Mouse (Mus musculus) embryonic facial prominence, embryonic 15.5 days (tissue): ENCODE data around the gene Hspb9. TPM values are rescaled to one million over a fixed set of nuclear protein-coding genes. Genes with fewer than 3 reads are reported as not detected.

Experiments used
- ATAC-seq: fragments of 200-750 bp; cut with Nextera tagmentation; 2 replicates; pipeline ENCODE4 v1.8.0; 2017; ENCODE audit warnings: low read depth, moderate TSS enrichment; ENCODE audit not compliant: insufficient number of reproducible peaks, low FRiP score, low TSS enrichment
- H3K27ac ChIP-seq: fragments of 300-500 bp; sonication (generic); replicated peaks from 2 replicates; pipeline ENCODE4 v1.5.1; 2015; ENCODE audit warnings: mild to moderate bottlenecking, inconsistent platforms
- H3K27me3 ChIP-seq: fragments of 300-500 bp; sonication (generic); 2 replicates; pipeline ENCODE4 v1.6.1; 2015; ENCODE audit warnings: inconsistent platforms
- H3K36me3 ChIP-seq: fragments of 300-500 bp; sonication (generic); 2 replicates; pipeline ENCODE4 v1.6.1; 2015; ENCODE audit warnings: mild to moderate bottlenecking, inconsistent platforms
- H3K4me1 ChIP-seq: fragments of 300-500 bp; sonication (generic); 2 replicates; pipeline ENCODE4 v1.6.1; 2015; ENCODE audit warnings: inconsistent platforms
- H3K4me2 ChIP-seq: fragments of 300-500 bp; sonication (generic); replicated peaks from 2 replicates; pipeline ENCODE4 v1.6.1; 2015; ENCODE audit warnings: mild to moderate bottlenecking, inconsistent platforms
- H3K4me3 ChIP-seq: fragments of 300-500 bp; sonication (generic); replicated peaks from 2 replicates; pipeline ENCODE4 v1.5.1; 2015; ENCODE audit warnings: mild to moderate bottlenecking, inconsistent platforms
- H3K9ac ChIP-seq: fragments of 300-500 bp; sonication (generic); 2 replicates; pipeline ENCODE4 v1.6.1; 2015; ENCODE audit warnings: inconsistent platforms
- H3K9me3 ChIP-seq: fragments of 300-500 bp; sonication (generic); replicated peaks from 2 replicates; pipeline ENCODE4 v1.6.1; 2016; ENCODE audit warnings: inconsistent platforms
- WGBS: fragments of 180-500 bp; shearing (Covaris S2); methylation state at CpG from one replicate; pipeline ENCODE4 v1.1.7; 2015; 5-methylcytosine and 5-hydroxymethylcytosine counted together
- polyA plus RNA-seq: library from polyadenylated mRNA; unstranded; fragments of >200 nt; fragmentation: Nextera tagmentation; extraction: Ambion mirVana; gene quantifications from 2 replicates; pipeline ENCODE4 v1.2.1, GENCODE M21; 2015

Hspb9 gene
- polyA plus RNA-seq, result 0.55 TPM in 1 of 2 replicates, not detected in the other

DNA sequence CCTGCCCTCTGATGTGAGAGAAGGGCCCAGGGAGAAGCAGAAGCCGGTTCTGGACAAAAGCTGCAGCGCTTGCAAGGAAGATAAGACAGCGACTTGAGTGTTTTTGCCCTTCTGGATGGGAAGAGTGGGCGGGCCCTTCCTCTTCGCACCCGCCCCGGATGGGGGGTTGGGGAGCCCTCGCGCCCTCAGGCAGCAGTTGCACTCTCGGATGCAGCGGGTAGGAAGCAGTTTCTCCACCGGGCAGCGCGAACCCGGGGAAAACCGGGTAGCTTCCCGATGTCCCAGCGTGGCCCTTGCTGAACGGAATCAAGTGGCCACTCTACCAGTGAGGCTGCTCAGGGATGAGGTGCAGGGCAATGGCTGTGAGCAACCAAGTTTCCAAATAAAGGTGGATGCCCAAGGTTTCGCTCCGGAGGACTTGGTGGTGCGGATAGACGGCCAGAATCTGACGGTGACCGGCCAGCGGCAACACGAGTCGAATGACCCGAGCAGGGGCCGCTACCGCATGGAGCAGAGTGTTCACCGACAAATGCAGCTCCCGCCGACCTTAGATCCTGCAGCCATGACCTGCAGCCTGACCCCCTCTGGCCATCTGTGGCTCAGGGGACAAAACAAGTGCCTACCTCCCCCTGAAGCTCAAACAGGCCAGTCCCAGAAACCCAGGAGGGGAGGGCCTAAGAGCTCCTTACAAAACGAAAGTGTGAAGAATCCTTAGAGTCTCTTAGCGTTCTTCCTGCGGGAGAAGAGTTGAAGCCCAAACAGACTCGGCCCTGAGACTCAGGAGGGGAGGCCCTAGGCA is at the start of gene Hspb9:
Hspb9 (plus strand) TSS at position 116 of the 799 bp plus-strand sequence.
- H3K4me2 ChIP-seq, result peak within 1 kb of the TSS; percentile 52
- ATAC-seq, result peak; percentile 31; the same call in 1 of the 2 replicates
- H3K9ac ChIP-seq, result peak within 1 kb of the TSS; percentile 24; the same call in 1 of the 2 replicates
- peak within 1 kb of the TSS; percentile 83 for H3K27ac ChIP-seq
- H3K4me3 ChIP-seq, result peak within 1 kb of the TSS; percentile 35
- H3K4me1 ChIP-seq, result peaks cover 37% of the 10 kb centered on the region
- 6% methylated on average over 38 of the region's 38 CpGs for WGBS
- peaks cover 54% of the 10 kb centered on the region for H3K36me3 ChIP-seq
- H3K9me3 ChIP-seq, result no peaks in the 10 kb centered on the region
- H3K27me3 ChIP-seq, result no peaks in the 10 kb centered on the region

DNA sequence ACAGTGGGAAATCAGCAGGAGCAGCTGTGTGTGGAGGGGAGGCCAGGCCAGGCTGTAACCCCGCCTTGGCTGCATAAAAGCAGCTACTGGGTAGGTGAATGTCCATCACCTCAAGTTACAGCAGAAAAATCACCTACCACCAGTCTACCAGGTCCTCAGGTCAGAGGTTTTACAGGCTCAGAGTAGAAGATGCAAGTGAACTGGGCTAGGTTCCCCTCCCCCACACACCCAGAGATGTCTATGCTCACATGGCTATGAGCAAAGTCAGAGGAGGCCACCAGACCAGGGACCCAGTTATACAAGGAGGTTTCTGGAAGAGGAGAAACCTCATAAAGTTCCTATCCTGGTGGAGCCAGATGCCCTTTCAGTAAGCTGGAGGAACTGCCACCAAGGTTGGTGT is 42.6 kb upstream of the Hspb9 start:
- H3K4me3 ChIP-seq, result no peak overlapping the region
- no peak overlapping the region for H3K9ac ChIP-seq
- WGBS, result 76% methylated on average over 1 of the region's 1 CpGs
- peaks cover 8% of the 10 kb centered on the region for H3K27me3 ChIP-seq
- ATAC-seq, result no peak
- H3K4me2 ChIP-seq, result no peak overlapping the region
- no peaks in the 10 kb centered on the region for H3K9me3 ChIP-seq
- no peaks in the 10 kb centered on the region for H3K36me3 ChIP-seq
- no peak overlapping the region for H3K27ac ChIP-seq
- H3K4me1 ChIP-seq, result peaks cover 9% of the 10 kb centered on the region

DNA sequence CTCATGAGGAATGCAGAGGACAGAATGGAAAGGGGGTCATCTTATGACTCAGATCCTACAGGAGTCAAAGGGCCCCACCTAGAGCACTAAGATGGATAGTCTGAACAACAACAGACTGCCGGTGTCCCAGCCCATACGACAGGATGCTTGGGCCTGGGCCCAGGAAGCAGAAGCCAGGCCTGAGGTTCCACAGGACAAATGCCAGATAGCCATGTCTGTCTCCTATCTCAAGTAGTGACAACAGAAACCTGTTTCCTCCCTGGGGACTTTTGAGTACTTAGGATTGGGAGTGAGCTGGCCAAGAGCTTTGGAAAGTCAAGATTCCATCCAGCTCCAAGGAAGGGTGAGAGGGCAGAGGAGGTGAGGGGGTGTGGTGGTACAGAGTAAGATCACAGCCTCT is 41.7 kb upstream of the Hspb9 start:
- ATAC-seq, result no peak
- Histone ChIP-seq H3K27ac (no peak overlapping the region), H3K9ac (no peak overlapping the region), H3K9me3 (no peaks in the 10 kb centered on the region), H3K36me3 (no peaks in the 10 kb centered on the region), H3K4me1 (peaks cover 9% of the 10 kb centered on the region), H3K4me2 (no peak overlapping the region), H3K4me3 (no peak overlapping the region), H3K27me3 (peaks cover 8% of the 10 kb centered on the region)
- WGBS, result 50% methylated on average over 2 of the region's 2 CpGs

DNA sequence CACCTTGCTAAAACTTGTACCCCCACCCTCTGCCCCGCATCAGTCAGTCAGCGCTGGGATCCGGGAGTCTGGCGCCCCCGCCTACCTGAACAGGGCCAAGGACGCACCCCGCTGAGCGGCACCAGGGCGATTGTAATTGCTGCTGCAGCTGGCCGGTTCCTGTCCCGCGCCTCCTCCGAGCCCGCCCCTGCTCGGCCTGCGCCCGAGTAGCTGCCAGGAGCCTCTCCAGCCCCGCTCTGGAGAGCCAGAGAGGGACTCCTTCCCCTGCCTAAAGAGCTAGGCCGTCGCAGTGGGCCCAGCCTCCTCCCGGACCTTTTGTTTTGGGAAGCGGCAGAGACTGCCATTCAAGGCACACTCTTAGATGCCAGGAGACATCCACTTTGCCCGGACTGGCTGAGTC is 40.5 kb upstream of the Hspb9 start:
- Histone ChIP-seq H3K36me3 (no peaks in the 10 kb centered on the region), H3K27me3 (peaks cover 8% of the 10 kb centered on the region), H3K9me3 (no peaks in the 10 kb centered on the region), H3K4me2 (peak overlapping the region; percentile 44), H3K9ac (0 out of 2 replicates have a peak overlapping the region, but pooled peaks have one; percentile 4), H3K4me3 (peak overlapping the region; percentile 20), H3K27ac (no peak overlapping the region), H3K4me1 (peaks cover 17% of the 10 kb centered on the region)
- peak; percentile 45; the same call in 1 of the 2 replicates for ATAC-seq
- WGBS, result 5% methylated on average over 23 of the region's 23 CpGs

DNA sequence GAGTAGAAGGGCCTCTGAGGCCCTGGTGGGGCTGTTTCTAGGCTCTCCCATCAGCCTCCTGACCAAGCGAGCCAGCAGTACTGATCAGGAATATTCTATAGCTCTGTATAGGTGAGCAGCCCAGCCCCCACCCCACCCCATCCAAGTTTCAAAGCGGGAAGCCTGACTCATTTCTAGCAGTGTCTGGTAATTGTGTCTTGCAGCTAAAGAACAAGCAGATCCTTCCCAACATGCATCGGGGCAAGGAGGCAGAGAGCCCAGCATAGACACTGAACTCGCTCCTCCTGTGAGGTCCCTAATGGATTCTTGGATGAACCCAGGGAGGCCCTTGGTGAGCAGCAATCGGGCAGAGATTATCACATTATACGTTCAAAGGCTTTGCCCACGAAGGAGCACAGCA is 35.8 kb upstream of the Hspb9 start:
- Histone ChIP-seq H3K36me3 (no peaks in the 10 kb centered on the region), H3K27me3 (no peaks in the 10 kb centered on the region), H3K4me2 (no peak overlapping the region), H3K27ac (no peak overlapping the region), H3K4me1 (peaks cover 13% of the 10 kb centered on the region), H3K9ac (no peak overlapping the region), H3K9me3 (no peaks in the 10 kb centered on the region), H3K4me3 (no peak overlapping the region)
- no peak for ATAC-seq
- WGBS, result 48% methylated on average over 7 of the region's 7 CpGs

DNA sequence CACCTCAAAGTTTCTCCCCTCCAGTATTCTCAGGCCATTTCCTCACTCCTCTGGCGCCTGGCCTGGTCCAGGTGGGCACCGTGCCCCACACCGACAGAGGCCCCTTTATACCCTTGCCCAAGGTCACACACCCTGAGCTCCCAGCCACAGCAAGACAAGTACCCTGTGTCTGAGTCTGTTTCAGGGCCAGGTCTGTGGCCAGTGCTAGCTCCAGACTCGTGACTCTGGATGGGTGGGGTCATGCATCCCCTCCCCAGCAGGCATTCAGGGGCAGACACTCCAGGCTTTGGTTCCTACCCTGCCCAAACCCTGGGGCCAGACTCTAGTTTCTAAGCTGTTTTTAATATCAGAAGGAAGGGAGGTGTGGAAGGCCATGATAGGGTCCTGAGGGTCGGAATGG is 31.8 kb upstream of the Hspb9 start:
- Histone ChIP-seq H3K27me3 (no peaks in the 10 kb centered on the region), H3K36me3 (no peaks in the 10 kb centered on the region), H3K9ac (no peak overlapping the region), H3K4me2 (no peak overlapping the region), H3K4me3 (no peak overlapping the region), H3K27ac (no peak overlapping the region), H3K9me3 (no peaks in the 10 kb centered on the region), H3K4me1 (peaks cover 8% of the 10 kb centered on the region; the same call in 1 of the 2 replicates)
- 76% methylated on average over 5 of the region's 5 CpGs for WGBS
- 0 out of 2 replicates have a peak, but pooled peaks have one; percentile 59 for ATAC-seq

DNA sequence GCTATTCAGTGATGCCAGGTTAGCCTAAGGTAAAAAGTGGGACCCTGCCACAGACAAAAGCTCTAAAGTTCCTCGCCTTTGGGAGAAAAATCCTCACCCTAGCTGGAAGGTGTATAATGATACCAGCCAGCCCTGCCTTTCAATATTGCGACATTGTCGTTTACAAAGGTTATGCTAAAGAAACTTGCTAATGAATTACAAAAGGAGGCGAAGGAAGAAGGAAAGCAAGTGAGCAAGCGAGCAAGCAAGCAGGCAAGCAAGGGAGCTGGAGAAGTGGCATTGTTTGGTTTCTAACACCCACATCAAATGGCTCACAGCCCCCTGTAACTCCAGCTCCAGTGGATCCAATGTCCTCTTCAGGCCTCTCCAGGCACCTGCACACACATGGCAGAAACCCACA is 31.1 kb upstream of the Hspb9 start:
- Histone ChIP-seq H3K9ac (no peak overlapping the region), H3K4me1 (peaks cover 7% of the 10 kb centered on the region; the same call in 1 of the 2 replicates), H3K9me3 (no peaks in the 10 kb centered on the region), H3K4me3 (no peak overlapping the region), H3K4me2 (no peak overlapping the region), H3K27ac (no peak overlapping the region), H3K27me3 (no peaks in the 10 kb centered on the region), H3K36me3 (no peaks in the 10 kb centered on the region)
- 70% methylated on average over 5 of the region's 5 CpGs for WGBS
- no peak for ATAC-seq

DNA sequence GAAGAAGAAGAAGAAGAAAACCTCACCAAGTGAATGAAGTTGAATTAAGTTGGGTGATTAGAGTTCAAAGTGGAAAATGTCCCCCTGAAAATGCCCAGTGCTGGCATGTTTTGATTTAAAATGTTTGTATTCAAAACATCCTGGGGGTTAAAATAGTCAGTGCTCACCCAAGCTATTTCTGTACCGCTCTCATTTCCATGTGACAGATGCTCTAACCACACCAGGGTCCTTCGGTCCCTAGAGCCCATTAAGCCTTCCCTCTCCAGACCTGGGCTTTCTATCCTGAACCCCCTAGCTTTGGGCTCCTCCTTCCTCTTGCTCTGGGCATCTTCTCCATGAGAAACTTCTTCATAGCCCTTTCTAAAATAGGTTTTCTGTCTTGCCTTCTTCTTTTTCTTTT is 29.6 kb upstream of the Hspb9 start:
- Histone ChIP-seq H3K9ac (no peak overlapping the region), H3K27me3 (no peaks in the 10 kb centered on the region), H3K36me3 (no peaks in the 10 kb centered on the region), H3K4me2 (no peak overlapping the region), H3K4me3 (no peak overlapping the region), H3K4me1 (no peaks in the 10 kb centered on the region), H3K9me3 (no peaks in the 10 kb centered on the region), H3K27ac (no peak overlapping the region)
- no peak for ATAC-seq
- 49% methylated on average over 2 of the region's 2 CpGs for WGBS

DNA sequence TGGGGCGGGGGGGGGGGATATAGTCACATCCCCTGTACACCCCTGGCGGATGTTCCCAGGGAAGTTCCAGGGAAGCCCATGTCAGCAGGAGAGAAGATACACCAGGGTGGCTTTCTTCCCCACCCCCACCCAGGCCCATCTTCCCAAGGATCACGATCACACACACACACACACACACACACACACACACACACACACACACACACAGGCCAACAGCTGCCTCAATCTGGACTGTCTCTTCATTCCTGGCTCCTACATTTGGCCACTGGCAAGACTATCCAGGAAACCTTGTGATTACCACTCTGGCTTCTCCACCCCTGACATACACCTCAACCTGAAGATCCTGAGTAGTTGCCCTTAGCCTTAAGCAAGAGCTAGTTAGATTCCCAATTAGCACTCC is 28.3 kb upstream of the Hspb9 start:
- Histone ChIP-seq H3K4me3 (no peak overlapping the region), H3K9me3 (no peaks in the 10 kb centered on the region), H3K27me3 (no peaks in the 10 kb centered on the region), H3K4me2 (no peak overlapping the region), H3K9ac (no peak overlapping the region), H3K4me1 (peaks cover under 1% of the 10 kb centered on the region; the same call in 1 of the 2 replicates), H3K27ac (no peak overlapping the region), H3K36me3 (no peaks in the 10 kb centered on the region)
- ATAC-seq, result no peak
- 86% methylated on average over 2 of the region's 3 CpGs for WGBS

DNA sequence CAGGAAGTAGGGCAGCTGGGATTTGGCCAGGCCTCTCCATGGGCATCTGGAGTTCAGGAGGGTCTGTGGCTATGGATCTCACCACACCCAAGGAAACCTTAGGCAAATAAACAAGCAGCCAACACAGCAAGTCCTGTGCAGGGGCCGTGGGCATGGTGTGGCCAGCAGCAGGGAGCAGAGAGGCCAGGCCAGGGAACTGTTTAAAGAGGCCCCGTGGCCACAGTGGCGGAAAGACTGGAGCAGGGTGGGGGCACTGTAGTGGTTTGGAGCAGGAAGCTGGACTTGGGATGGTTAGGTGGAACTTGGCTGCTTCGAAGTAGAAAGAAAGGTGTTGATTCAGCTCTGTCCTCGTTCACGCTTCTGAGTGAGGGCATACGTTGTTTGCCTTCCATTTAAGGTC is 26.4 kb upstream of the Hspb9 start:
- Histone ChIP-seq H3K4me1 (peaks cover 12% of the 10 kb centered on the region), H3K36me3 (no peaks in the 10 kb centered on the region), H3K4me2 (no peak overlapping the region), H3K27me3 (peaks cover 5% of the 10 kb centered on the region), H3K9ac (no peak overlapping the region), H3K9me3 (no peaks in the 10 kb centered on the region), H3K4me3 (no peak overlapping the region), H3K27ac (no peak overlapping the region)
- peak; percentile 58 for ATAC-seq
- WGBS, result 79% methylated on average over 7 of the region's 7 CpGs

DNA sequence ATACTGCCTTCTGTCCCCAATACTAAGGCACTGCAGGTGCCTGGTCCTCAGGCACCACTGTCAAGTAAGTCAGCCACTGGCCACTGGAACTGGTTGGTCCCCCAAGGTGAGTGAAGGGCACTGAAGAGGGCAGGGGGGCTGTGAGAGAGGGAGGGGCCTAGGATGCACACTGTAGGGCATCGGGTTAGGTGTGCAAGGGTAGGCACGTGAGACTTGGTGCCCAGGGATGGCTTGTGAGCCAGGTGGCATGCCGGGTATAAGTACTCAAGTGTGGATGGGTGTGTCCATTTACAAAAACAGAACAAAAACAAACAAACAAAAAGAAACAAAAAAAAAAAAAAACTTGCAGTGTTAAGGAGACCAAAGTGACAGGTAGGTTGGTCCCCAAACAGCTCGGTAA is 25.2 kb upstream of the Hspb9 start:
- Histone ChIP-seq H3K4me1 (peaks cover 15% of the 10 kb centered on the region), H3K36me3 (no peaks in the 10 kb centered on the region), H3K27me3 (peaks cover 11% of the 10 kb centered on the region), H3K4me3 (no peak overlapping the region), H3K27ac (no peak overlapping the region), H3K9ac (no peak overlapping the region), H3K9me3 (no peaks in the 10 kb centered on the region), H3K4me2 (no peak overlapping the region)
- WGBS, result 63% methylated on average over 4 of the region's 4 CpGs
- ATAC-seq, result no peak

DNA sequence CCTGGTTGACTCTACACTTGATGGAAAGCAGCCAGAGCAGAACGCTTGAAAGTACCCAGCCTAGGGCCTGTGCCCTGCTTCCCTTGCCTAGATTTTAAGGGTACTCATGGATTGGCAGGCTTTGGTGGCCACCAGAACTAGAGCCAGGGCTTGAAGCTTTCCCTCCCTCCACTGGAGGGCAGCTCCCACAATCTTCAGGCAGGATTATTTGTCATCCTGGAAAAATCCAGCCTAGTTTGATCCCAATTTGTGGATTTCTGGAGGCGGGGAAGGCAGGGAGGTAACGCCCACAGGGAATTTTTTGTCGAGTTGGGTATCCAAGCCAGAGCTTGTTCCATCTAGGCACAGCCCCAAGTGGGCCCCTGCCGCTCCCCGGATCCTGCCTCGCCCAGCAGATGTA is 23.3 kb upstream of the Hspb9 start:
- H3K4me3 ChIP-seq, result no peak overlapping the region
- H3K9me3 ChIP-seq, result no peaks in the 10 kb centered on the region
- no peak overlapping the region for H3K4me2 ChIP-seq
- peaks cover 15% of the 10 kb centered on the region for H3K4me1 ChIP-seq
- 53% methylated on average over 7 of the region's 7 CpGs for WGBS
- no peak overlapping the region for H3K27ac ChIP-seq
- H3K36me3 ChIP-seq, result no peaks in the 10 kb centered on the region
- H3K27me3 ChIP-seq, result peaks cover 11% of the 10 kb centered on the region
- no peak overlapping the region for H3K9ac ChIP-seq
- ATAC-seq, result no peak
